Mouse (Mus musculus): ENCODE results near the gene Cypt4. TPM values are rescaled to one million over a fixed set of nuclear protein-coding genes. Genes with fewer than 3 reads are reported as not detected.
"Not testable (repeated sequence)": the region's sequence is repeated elsewhere in the genome, so short reads cannot be mapped to it uniquely, and the experiment has no call there.

Gene Cypt4
- polyA plus RNA-seq (2015; fragmentation: Nextera tagmentation; extraction: Ambion mirVana): not detected in 2 replicates

DNA sequence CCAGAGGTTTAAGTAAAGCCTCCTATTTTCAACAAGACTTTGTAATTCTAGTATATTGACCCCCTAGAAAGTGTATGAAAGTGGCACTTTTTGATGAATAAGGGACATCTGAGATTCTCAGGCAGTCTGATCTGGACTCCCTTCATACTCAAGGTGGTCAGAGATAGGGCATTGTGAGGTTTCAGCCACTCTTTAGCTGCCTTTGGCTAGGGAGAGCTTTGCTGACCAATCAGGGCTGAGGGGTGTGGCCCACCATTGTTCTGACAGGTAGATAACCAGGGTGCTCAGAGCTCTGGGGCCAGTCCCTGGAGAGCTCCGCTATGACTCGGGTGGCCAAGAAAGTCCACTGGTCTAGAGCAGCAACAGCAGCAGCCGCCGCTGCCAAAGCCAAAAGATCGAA, at the start of gene Cypt4:
Cypt4 (plus strand) TSS at position 301 of the 400 bp plus-strand sequence.
- no peaks in the 10 kb centered on the region for H3K36me3 ChIP-seq
- H3K9me3 ChIP-seq: no peaks in the 10 kb centered on the region
- no peak for ATAC-seq (replicated peaks)
- H3K27ac ChIP-seq (replicated peaks): no peak within 1 kb of the TSS
- H3K27me3 ChIP-seq: no peaks in the 10 kb centered on the region
- WGBS: 91% methylated on average over 5 of the region's 5 CpGs
- no peak within 1 kb of the TSS for H3K9ac ChIP-seq (replicated peaks)
- no peaks in the 10 kb centered on the region for H3K4me1 ChIP-seq
- H3K4me2 ChIP-seq (replicated peaks): no peak within 1 kb of the TSS
- H3K4me3 ChIP-seq: no peak within 1 kb of the TSS

DNA sequence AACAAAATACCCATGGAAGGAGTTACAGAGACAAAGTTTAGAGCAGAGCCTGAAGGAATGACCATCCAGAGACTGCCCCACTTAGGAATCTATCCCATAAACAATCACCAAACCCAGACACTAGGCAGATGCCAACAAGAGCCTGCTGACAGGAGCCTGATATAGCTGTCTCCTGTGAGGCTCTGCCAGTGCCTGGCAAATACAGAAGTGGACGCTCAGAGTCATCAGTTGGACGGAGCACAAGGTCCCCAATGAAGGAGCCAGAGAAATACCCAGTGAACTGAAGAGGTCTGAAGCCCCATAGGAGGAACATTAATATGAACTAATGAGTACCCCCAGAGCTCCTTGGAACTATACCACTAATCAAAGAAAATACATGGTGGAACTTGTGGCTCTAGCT, 12.3 kb downstream of the Cypt4 start:
- H3K4me1 ChIP-seq; H3K36me3 ChIP-seq; ATAC-seq (replicated peaks); H3K27me3 ChIP-seq; H3K9ac ChIP-seq (replicated peaks); H3K27ac ChIP-seq (replicated peaks); H3K4me2 ChIP-seq (replicated peaks); H3K9me3 ChIP-seq; H3K4me3 ChIP-seq: not testable (repeated sequence)
- WGBS: 95% methylated on average over 2 of the region's 2 CpGs

Other genes starting within 250 kb of the Cypt4 start
- gene Dpy19l1, start 122.1 kb upstream of the Cypt4 start, polyA plus RNA-seq (2015; fragmentation: Nextera tagmentation; extraction: Ambion mirVana): 34.7 and 52.8 TPM in 2 replicates
- gene Dpy19l2, start 71.1 kb downstream of the Cypt4 start, polyA plus RNA-seq (2015; fragmentation: Nextera tagmentation; extraction: Ambion mirVana): 0.26 and 0.32 TPM in 2 replicates
- 0.03 and 0.04 TPM in 2 replicates for gene Tbx20, start 149.1 kb downstream of the Cypt4 start, polyA plus RNA-seq (2015; fragmentation: Nextera tagmentation; extraction: Ambion mirVana)

Data from forebrain, embryonic 15.5 days (tissue).